Mouse (Mus musculus) bone marrow, adult 2 months (tissue): Measurements from ENCODE around the gene Fcf1.

ENCODE experiments used
- CTCF ChIP-seq: fragments of 200-500 bp; IDR thresholded peaks from 2 replicates; pipeline ENCODE4 v1.5.1; 2011; ENCODE audit warnings: low read length, control low read depth; ENCODE audit not compliant: control insufficient read depth, insufficient read depth
- POLR2A ChIP-seq: fragments of 200-500 bp; IDR thresholded peaks from 2 replicates; pipeline ENCODE4 v1.6.1; 2011; ENCODE audit warnings: low read depth, mild to moderate bottlenecking, control low read depth, low read length, borderline replicate concordance; ENCODE audit not compliant: control insufficient read depth

DNA sequence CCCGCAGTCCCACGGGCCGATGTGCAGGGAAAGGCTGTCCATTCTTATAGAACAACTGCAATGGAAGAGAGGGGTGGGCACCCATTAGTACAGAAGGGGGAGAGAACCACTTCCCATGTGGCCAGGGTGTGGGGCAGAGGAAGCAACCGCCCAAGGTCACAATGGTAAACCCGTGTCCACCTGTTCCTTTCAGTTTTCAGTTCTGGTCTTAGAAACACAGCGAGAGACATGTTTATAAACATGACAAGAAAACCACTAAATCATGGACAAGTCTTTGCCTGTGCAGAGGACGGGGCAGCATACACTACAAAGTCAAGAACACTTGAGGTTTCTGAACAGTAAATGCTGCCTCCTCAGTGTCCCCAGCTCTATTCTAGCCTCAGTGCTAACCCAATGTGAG, 30.4 kb upstream of the Fcf1 start:
- TF ChIP-seq CTCF (no peak), POLR2A (no peak)
